Mouse (Mus musculus) A20 (cell line): ENCODE results near the gene Zfp870.
"Not testable (repeated sequence)": the region's sequence is repeated elsewhere in the genome, so short reads cannot be mapped to it uniquely, and the experiment has no call there.

ENCODE experiments used
- DNase-seq: peaks from one replicate; pipeline ENCODE4 v3.0.0-alpha.2; 2011; ENCODE audit warnings: low read depth, low spot score

The Zfp870 gene

DNA sequence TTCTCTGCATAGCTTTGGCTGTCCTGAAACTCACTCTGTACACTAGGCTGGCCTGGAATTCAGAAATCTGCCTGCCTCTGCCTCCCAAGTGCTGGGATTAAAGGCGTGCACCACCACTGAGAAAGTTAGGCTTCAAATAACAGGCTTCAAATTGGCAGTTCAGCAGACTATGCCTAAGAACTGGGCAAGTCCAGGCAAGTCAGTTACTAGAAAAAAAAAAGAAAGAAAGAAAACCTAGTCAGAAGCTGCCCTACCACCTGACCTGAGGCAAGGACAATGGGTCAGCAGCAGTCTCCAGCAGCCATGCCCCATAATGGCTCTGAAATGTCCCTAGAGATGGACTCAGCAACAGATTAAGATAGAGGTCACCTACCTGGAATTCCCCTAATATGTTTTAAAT lies 20.0 kb downstream of the Zfp870 start:
- no peak for DNase-seq

DNA sequence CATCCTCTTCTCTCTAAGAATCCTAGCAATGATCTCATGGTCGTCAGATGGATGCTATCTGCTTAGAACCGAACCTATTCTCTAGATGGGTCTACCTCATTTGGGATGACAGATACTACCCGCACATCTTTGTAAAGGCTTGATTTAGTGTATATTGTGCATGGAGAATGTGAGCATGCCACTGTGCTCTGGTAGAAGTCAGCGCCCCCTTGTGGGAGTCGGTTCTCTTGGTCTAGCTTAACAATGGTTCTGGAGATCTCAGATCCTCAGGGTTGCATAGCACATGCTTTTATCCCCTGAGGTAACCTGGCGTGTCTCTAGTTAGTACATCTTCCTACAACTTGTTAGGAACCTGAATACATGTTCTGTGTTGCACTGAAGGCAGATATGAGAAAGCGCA lies 24.2 kb downstream of the Zfp870 start:
- not testable (repeated sequence) for DNase-seq

DNA sequence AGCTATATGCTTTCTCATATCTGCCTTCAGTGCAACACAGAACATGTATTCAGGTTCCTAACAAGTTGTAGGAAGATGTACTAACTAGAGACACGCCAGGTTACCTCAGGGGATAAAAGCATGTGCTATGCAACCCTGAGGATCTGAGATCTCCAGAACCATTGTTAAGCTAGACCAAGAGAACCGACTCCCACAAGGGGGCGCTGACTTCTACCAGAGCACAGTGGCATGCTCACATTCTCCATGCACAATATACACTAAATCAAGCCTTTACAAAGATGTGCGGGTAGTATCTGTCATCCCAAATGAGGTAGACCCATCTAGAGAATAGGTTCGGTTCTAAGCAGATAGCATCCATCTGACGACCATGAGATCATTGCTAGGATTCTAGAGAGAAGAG lies 34.7 kb downstream of the Zfp870 start:
- DNase-seq: not testable (repeated sequence)

DNA sequence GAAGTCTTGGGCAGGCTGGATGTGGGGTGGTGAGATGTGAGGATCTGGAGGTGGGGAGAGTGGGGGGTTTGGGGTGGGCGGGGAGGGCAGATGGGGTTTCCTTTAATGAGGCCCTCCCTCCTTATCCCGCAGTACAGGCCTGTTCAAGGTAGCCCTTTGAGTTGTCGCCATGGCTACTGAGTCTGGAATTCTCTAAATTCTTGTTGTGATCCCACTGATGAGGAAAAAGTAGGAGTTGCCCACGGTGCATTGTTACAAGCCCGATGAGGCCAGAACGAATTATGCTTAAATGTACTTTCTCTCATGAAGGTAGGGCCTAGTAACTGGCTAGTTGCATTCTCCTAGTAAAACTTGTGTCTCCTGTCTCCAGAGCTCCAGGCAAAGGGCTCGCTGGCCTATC lies 39.9 kb downstream of the Zfp870 start:
- no peak for DNase-seq

DNA sequence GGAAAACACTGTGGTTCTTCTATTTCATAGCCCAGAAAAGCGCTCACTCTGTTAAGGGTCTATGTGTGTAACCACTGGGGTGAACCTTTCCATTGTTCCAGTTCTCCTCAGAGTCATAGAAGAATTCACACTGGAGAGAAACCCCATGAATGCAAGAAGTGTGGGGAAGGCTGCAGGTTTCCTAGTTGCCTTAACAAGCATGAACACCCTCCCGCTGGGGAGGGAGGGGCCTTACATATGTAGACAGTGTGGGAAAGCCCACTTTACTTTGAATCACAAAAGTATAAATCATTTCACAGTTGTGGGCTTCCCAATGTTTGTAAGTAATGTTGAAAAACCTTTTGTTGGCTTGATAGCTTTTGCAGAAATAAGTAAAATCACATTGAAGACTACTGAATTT lies 50.1 kb downstream of the Zfp870 start:
- DNase-seq: no peak

DNA sequence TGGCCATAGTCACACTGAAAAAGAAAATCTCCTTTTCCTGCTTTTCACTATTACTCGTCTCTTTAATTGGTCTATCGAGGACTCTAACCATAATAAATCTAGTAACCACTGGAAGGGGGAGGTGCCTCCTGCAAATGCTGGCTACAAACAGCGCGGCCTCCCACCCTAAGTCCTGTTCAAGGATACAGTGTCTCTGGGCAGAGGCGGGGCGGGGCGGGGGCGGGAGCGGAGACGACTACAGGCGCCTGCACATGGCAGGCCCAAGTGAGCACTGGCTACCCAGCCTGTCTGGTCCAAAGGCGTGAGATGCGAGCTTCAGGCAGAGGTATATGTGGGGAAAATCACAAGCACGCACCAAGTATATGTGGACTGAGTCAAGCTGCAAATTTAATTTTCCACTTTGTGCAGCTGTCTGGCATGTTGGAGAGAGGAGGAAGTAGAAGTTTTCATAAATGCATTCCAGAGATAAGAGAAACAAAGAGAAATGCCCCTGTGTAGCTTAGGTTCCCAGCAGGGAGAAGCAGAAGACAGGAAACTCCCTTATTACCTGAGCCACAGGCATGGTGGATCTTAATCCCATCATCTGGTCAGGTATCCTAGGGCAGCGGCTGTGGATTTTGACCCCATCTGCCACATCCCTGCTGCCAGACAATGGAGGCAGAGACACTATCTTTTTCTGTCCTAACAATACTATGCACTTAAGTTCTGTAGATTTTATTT lies 52.2 kb downstream of the Zfp870 start:
- DNase-seq: no peak

DNA sequence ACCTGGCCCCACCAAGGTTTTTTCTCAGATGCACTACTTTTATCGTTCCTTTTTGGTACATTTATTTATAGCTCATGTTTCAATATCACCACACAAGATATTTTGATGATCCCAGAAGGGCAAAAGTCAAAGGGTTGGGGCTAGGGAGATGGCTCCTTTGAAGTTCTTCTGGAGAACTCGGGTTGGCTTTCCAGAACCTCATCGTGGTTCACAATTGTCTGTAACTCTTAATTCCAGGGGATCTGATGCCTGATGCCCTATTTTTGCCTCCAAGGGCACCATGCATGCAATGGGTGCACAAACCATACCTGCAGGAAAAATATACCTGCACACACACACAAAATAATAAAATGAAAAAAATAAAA lies 61.0 kb downstream of the Zfp870 start:
- no peak for DNase-seq

DNA sequence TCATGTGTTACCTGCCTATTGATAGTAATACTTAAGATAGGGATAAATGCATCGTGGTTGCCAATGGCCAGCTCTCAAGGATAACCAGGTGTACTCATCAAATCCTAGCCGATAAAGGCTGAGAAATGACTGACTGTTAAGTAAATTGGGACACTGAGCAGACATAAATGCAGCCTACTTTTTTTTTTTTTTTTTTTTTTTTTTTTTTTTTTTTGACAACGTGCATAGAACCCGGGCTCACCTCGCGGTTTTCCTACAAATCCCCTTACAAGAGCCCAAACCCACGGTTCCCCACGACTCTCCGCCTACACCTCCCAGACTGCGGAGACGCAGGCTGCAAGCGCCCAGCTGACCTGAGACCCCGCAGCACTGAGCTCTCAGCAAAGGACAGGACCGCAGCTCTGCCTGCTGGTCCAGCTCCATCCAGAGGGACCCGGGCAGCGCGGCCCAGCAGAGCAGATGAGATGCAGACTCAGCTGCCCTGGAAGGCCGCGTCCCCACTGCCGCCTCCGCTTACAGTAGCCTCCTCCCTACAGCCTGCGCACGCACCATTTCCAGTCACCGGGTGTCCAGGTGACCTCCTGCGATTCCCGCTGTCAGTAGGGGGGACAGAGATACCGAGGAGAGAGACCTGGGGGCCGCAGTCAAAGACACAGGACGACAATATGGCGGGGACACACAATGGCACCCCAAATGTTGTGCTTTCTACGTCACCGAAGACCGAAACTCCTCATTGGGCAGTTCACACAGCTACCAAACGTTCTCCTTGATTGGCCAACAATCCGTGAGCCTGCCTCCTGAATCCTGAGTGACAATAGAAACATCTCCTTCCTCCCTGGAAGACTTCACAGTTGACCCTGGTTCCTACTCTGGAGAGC lies 61.7 kb downstream of the Zfp870 start, which contains the start of gene Zfp799:
Zfp799 (minus strand) TSS at position 722 of the 878 bp plus-strand sequence.
- DNase-seq: peak; percentile 75
